Mouse (Mus musculus) CH12.LX (cell line): ENCODE results near the gene Eif4e1b. TPM values are rescaled to one million over a fixed set of nuclear protein-coding genes. Genes with fewer than 3 reads are reported as not detected.

Experiments used
- DNase-seq: peaks from one replicate; pipeline ENCODE4 v3.0.0-alpha.2; 2013; ENCODE audit errors: extremely low read depth
- H3K27ac ChIP-seq: 2 replicates; pipeline ENCODE4 v1.5.1; 2012; ENCODE audit warnings: low read depth, mild to moderate bottlenecking, control low read depth, moderate library complexity; ENCODE audit not compliant: insufficient read depth
- H3K27me3 ChIP-seq: replicated peaks from 2 replicates; pipeline ENCODE3; 2012; ENCODE audit warnings: inconsistent platforms
- H3K36me3 ChIP-seq, 2 experiments: replicated peaks in 1 of 2; 2 replicates each; pipeline versions ENCODE3 to v1.6.1; 2012; ENCODE audit warnings: inconsistent platforms in 1 of 2, low read length in 1 of 2, mild to moderate bottlenecking in 1 of 2, mixed read lengths in 1 of 2, moderate library complexity in 1 of 2; ENCODE audit not compliant: control insufficient read depth in 1 of 2, insufficient read depth in 1 of 2
- H3K4me1 ChIP-seq, 2 experiments: 2 replicates each; pipeline ENCODE4 v1.6.1; 2012; ENCODE audit warnings: inconsistent platforms in 1 of 2, moderate library complexity in 1 of 2; ENCODE audit not compliant: insufficient read depth in 2 of 2, control insufficient read depth in 1 of 2
- H3K4me2 ChIP-seq: 2 replicates; pipeline ENCODE4 v1.6.1; 2012; ENCODE audit warnings: low read depth, mild to moderate bottlenecking, control low read depth; ENCODE audit not compliant: poor library complexity, insufficient read depth, severe bottlenecking
- H3K4me3 ChIP-seq, 3 experiments: fragments of 150-350 bp in 1 of 3; sonication (generic) in 1 of 3; replicated peaks in 1 of 3; 2 replicates each; pipeline versions ENCODE3 to v1.5.1; 2011 to 2012; ENCODE audit warnings: low read depth in 2 of 3, low read length in 2 of 3, mild to moderate bottlenecking in 2 of 3, moderate library complexity in 2 of 3, control low read depth in 1 of 3, improper control_type of control experiment in 1 of 3, inconsistent platforms in 1 of 3, mixed read lengths in 1 of 3; ENCODE audit not compliant: poor library complexity in 1 of 3
- H3K79me2 ChIP-seq: replicated peaks from 2 replicates; pipeline ENCODE4 v1.6.1; 2012; ENCODE audit warnings: mild to moderate bottlenecking, moderate library complexity; ENCODE audit not compliant: control insufficient read depth, poor library complexity, insufficient read depth, severe bottlenecking; ENCODE audit errors: extremely low read depth
- H3K9ac ChIP-seq: 2 replicates; pipeline ENCODE4 v1.6.1; 2012; ENCODE audit warnings: low read depth, mild to moderate bottlenecking, control low read depth, moderate library complexity; ENCODE audit not compliant: insufficient read depth
- H3K9me3 ChIP-seq: replicated peaks from 2 replicates; pipeline ENCODE3; 2012; ENCODE audit warnings: low read length, inconsistent platforms, mixed read lengths
- CHD1 ChIP-seq: IDR thresholded peaks from 2 replicates; pipeline ENCODE4 v1.6.1; 2012; ENCODE audit warnings: low read depth, low read length, improper control_type of control experiment, inconsistent platforms
- CTCF ChIP-seq, 2 experiments: IDR thresholded peaks in 1 of 2; conservative IDR thresholded peaks in 1 of 2; 2 replicates each; pipeline ENCODE4 v1.5.1; 2011 to 2012; ENCODE audit warnings: low read depth in 2 of 2, low read length in 2 of 2, improper control_type of control experiment in 1 of 2, inconsistent platforms in 1 of 2, mild to moderate bottlenecking in 1 of 2, moderate library complexity in 1 of 2
- E2F4 ChIP-seq: IDR thresholded peaks from 2 replicates; pipeline ENCODE4 v1.6.1; 2011; ENCODE audit warnings: low read depth, low read length, improper control_type of control experiment; ENCODE audit not compliant: insufficient replicate concordance
- ETS1 ChIP-seq: conservative IDR thresholded peaks from 2 replicates; pipeline ENCODE4 v1.6.1; 2012; ENCODE audit warnings: low read depth, mild to moderate bottlenecking, inconsistent platforms, low read length, improper control_type of control experiment, moderate library complexity
- HCFC1 ChIP-seq: IDR thresholded peaks from 2 replicates; pipeline ENCODE4 v1.6.1; 2012; ENCODE audit warnings: low read depth, mild to moderate bottlenecking, inconsistent platforms, low read length, improper control_type of control experiment
- IRF4 ChIP-seq: IDR thresholded peaks from 2 replicates; pipeline ENCODE4 v1.6.1; 2014; ENCODE audit warnings: low read depth, mild to moderate bottlenecking, inconsistent platforms, low read length, improper control_type of control experiment
- JUN ChIP-seq: IDR thresholded peaks from 2 replicates; pipeline ENCODE4 v1.6.1; 2011; ENCODE audit warnings: low read depth, mild to moderate bottlenecking, low read length, improper control_type of control experiment, moderate library complexity; ENCODE audit not compliant: insufficient read depth
- POLR2AphosphoS2 ChIP-seq: IDR thresholded peaks from 2 replicates; pipeline ENCODE4 v1.6.1; 2011; ENCODE audit warnings: low read depth, low read length, improper control_type of control experiment
- TCF12 ChIP-seq: IDR thresholded peaks from 2 replicates; pipeline ENCODE4 v1.6.1; 2014; ENCODE audit warnings: low read depth, mild to moderate bottlenecking, inconsistent platforms, low read length, improper control_type of control experiment
- UBTF ChIP-seq: IDR thresholded peaks from 2 replicates; pipeline ENCODE4 v1.6.1; 2012; ENCODE audit warnings: low read depth, mild to moderate bottlenecking, inconsistent platforms, low read length, improper control_type of control experiment, moderate library complexity
- USF1 ChIP-seq: IDR thresholded peaks from 2 replicates; pipeline ENCODE4 v1.6.1; 2014; ENCODE audit warnings: low read depth, mild to moderate bottlenecking, inconsistent platforms, low read length, improper control_type of control experiment
- ZKSCAN1 ChIP-seq: IDR thresholded peaks from 2 replicates; pipeline ENCODE4 v1.6.1; 2012; ENCODE audit warnings: low read depth, inconsistent platforms, low read length, improper control_type of control experiment, borderline replicate concordance
- ZNF384 ChIP-seq: IDR thresholded peaks from 2 replicates; pipeline ENCODE4 v1.6.1; 2012; ENCODE audit warnings: low read depth, low read length, improper control_type of control experiment, inconsistent platforms
- dilution Hi-C: fragments of 300-500 bp; cut with MboI; formaldehyde crosslinking; loops from 2 replicates; pipeline ENCODE4 v1.14.3; 2020; ENCODE audit warnings: low sequenced_read_pairs; ENCODE audit not compliant: extremely low pct_unique_long_range_greater_than_20kb, extremely low pct_ligation_motif_present
- in situ Hi-C: fragments of 300-500 bp; cut with MboI; formaldehyde crosslinking; loops from 3 replicates; pipeline ENCODE4 v1.14.3; 2019; ENCODE audit warnings: low sequenced_read_pairs, low pct_ligation_motif_present, low pct_unique_long_range_greater_than_20kb, mixed read lengths
- polyA plus RNA-seq: library from polyadenylated mRNA; unstranded; fragments of >175 nt; gene quantifications from 2 replicates; pipeline ENCODE4 v1.2.1, GENCODE M21; 2012; ENCODE audit warnings: low read depth; ENCODE audit not compliant: insufficient read length
- total RNA-seq, 2 experiments: library from RNA; depleted of rRNA; stranded (reverse); fragments of 300-350 nt in 1 of 2; fragments of >200 nt in 1 of 2; gene quantifications; 2 replicates each; pipeline ENCODE4 v1.2.3; 2012 to 2014

The Eif4e1b gene
- total and polyA plus RNA-seq, 3 experiments, result not detected

- in situ Hi-C loops, result loop anchor here (10.0 kb wide), 1 partner anchor 385 kb away; no protein-coding TSS in a partner anchor
- Histone ChIP-seq H3K27me3 (peaks cover 80% of the 10 kb centered on the region), H3K79me2 (no peaks in the 10 kb centered on the region), H3K4me2 (peak overlapping the region; percentile 69), H3K4me3 (peak overlapping the region; percentile 25 to 59 (median 28)), H3K4me1 (peaks cover 0 to 3% of the 10 kb centered on the region in 2 experiments; a peak in 1 of 4 replicates), H3K9ac (peak overlapping the region; percentile 57; the same call in 1 of the 2 replicates), H3K36me3 (no peaks in the 10 kb centered on the region), H3K9me3 (peaks cover 6% of the 10 kb centered on the region), H3K27ac (no peak overlapping the region)
- peak; percentile 21 for DNase-seq
- dilution Hi-C loops, result no loop called here
- TF ChIP-seq TCF12, result no peak
- TF ChIP-seq ETS1, result no peak
- no peak for TF ChIP-seq E2F4
- TF ChIP-seq POLR2AphosphoS2, result no peak
- TF ChIP-seq ZKSCAN1, result no peak
- TF ChIP-seq ZNF384, result no peak
- no peak for TF ChIP-seq CTCF (conservative IDR thresholded peaks at IDR 0.05 in 1 of 2, IDR thresholded peaks at IDR 0.05 in 1 of 2; ENCODE audit: low read depth in 2 of 2, low read length in 2 of 2)
- TF ChIP-seq JUN, result no peak
Measured at GRCm38 (mm10) chr13:54789561-54790397, 6.0 kb downstream of the Eif4e1b start.

DNA sequence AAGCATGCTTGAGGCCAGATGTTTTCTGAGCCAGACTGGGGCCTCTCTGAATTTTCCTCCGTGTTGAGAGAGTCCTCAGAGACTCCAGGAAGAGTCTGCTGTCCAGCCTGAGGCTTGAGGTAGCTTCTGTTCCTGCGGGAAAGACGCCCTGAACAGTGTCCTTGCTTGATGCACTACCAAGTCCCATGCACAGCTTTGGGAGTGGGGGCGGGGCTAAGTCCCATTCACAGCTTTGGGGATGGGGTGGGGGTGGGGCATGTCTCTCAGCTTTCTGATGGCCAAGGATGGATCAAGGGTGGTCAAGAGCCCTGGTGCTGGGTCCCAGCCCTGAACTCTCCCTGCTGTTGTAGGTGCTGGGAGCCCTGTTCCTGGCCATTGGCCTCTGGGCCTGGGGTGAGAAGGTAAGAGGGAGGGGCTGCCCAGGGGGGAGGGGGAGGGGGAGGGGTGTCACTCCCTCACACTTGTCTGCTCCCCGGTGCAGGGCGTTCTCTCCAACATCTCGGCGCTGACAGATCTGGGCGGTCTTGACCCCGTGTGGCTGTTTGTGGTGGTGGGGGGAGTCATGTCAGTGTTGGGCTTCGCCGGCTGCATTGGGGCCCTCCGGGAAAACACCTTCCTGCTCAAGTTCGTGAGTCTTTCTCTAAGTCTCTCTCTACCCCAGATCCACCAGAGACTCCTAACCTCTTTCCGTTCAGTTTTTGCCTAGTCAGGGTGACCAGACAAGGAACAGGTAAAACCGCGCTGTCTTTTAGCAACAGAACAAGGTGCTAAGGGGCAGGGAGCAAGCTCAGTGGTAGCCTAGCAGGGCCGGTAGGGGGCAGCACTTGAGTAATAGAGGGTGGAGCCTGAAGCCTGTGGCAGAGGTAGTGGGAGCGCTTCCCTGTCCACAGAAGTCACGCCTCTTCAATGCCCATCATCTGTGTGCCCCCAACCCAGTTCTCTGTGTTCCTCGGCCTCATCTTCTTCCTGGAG, 8.7 kb downstream of the Eif4e1b start:
- H3K36me3 ChIP-seq, result no peaks in the 10 kb centered on the region
- no peak overlapping the region for H3K4me2 ChIP-seq
- no peak overlapping the region for H3K27ac ChIP-seq
- peaks cover 0 to 3% of the 10 kb centered on the region in 2 experiments; a peak in 1 of 4 replicates for H3K4me1 ChIP-seq
- dilution Hi-C loops, result no loop called here
- H3K9me3 ChIP-seq, result peaks cover 6% of the 10 kb centered on the region
- H3K79me2 ChIP-seq, result no peaks in the 10 kb centered on the region
- TF ChIP-seq UBTF (no peak), CTCF (conservative IDR thresholded peaks at IDR 0.05 in 1 of 2, IDR thresholded peaks at IDR 0.05 in 1 of 2; ENCODE audit: low read depth in 2 of 2, low read length in 2 of 2) (peak in 1 of 2 experiments; percentile 33; a peak in 3 of 4 replicates), HCFC1 (no peak), USF1 (no peak), IRF4 (no peak), CHD1 (no peak)
- TF ChIP-seq, all 38 proteins: peak for 1
- Histone ChIP-seq H3K27me3 (peaks cover 78% of the 10 kb centered on the region), H3K9ac (no peak overlapping the region), H3K4me3 (no peak overlapping the region)
- no peak for DNase-seq
- in situ Hi-C loops, result loop anchor here (10.0 kb wide), 1 partner anchor 382 kb away; no protein-coding TSS in a partner anchor
